Mouse (Mus musculus) ES-E14 (cell line): ENCODE results near the gene Tom1l2. TPM values are rescaled to one million over a fixed set of nuclear protein-coding genes. Genes with fewer than 3 reads are reported as not detected.

Experiments
- DNase-seq: peaks from one replicate; pipeline ENCODE4 v3.0.0-alpha.2; 2013; ENCODE audit warnings: low read depth, low spot score
- H3K27ac ChIP-seq: 2 replicates; pipeline ENCODE4 v1.5.1; 2012; ENCODE audit warnings: low read depth, mild to moderate bottlenecking, low read length, moderate library complexity, mixed read lengths; ENCODE audit not compliant: poor library complexity, insufficient read depth, severe bottlenecking
- H3K36me3 ChIP-seq: 2 replicates; pipeline ENCODE4 v1.6.1; 2012; ENCODE audit warnings: mild to moderate bottlenecking, low read length, moderate library complexity, mixed read lengths; ENCODE audit not compliant: control insufficient read depth, poor library complexity, insufficient read depth, severe bottlenecking
- H3K4me1 ChIP-seq, 2 experiments: fragments of 150-350 bp in 1 of 2; sonication (generic) in 1 of 2; 2 replicates each; pipeline ENCODE4 v1.6.1; 2012; ENCODE audit warnings: low read length in 2 of 2, mild to moderate bottlenecking in 1 of 2, mixed read lengths in 1 of 2; ENCODE audit not compliant: control insufficient read depth in 2 of 2, insufficient read depth in 2 of 2, poor library complexity in 1 of 2
- H3K4me3 ChIP-seq, 2 experiments: fragments of 150-350 bp in 1 of 2; sonication (generic) in 1 of 2; 2 replicates each; pipeline ENCODE4 v1.5.1; 2012; ENCODE audit warnings: low read length in 2 of 2, low read depth in 1 of 2, mild to moderate bottlenecking in 1 of 2, mixed read lengths in 1 of 2; ENCODE audit not compliant: insufficient read depth in 1 of 2, poor library complexity in 1 of 2, severe bottlenecking in 1 of 2
- H3K9ac ChIP-seq: 2 replicates; pipeline ENCODE4 v1.6.1; 2012; ENCODE audit warnings: low read depth, mild to moderate bottlenecking, low read length, mixed read lengths; ENCODE audit not compliant: poor library complexity, insufficient read depth, severe bottlenecking
- H3K9me3 ChIP-seq: fragments of 150-350 bp; sonication (generic); 2 replicates; pipeline ENCODE4 v1.6.1; 2012; ENCODE audit warnings: low read depth, mild to moderate bottlenecking, low read length; ENCODE audit not compliant: control insufficient read depth, insufficient read depth
- CHD2 ChIP-seq: IDR thresholded peaks from 2 replicates; pipeline ENCODE4 v1.6.1; 2014; ENCODE audit warnings: mild to moderate bottlenecking, low read depth, low read length, inconsistent platforms
- HCFC1 ChIP-seq: IDR thresholded peaks from 2 replicates; pipeline ENCODE4 v1.6.1; 2012; ENCODE audit warnings: low read length, inconsistent platforms, borderline replicate concordance; ENCODE audit not compliant: insufficient read depth
- MAFK ChIP-seq: IDR thresholded peaks from 2 replicates; pipeline ENCODE4 v1.6.1; 2014; ENCODE audit warnings: mild to moderate bottlenecking, low read depth, low read length, inconsistent platforms; ENCODE audit not compliant: insufficient read depth
- ZC3H11A ChIP-seq: IDR thresholded peaks from 2 replicates; pipeline ENCODE4 v1.6.1; 2012; ENCODE audit warnings: low read depth, mild to moderate bottlenecking, inconsistent platforms, low read length, borderline replicate concordance
- ZNF384 ChIP-seq: IDR thresholded peaks from 2 replicates; pipeline ENCODE4 v1.6.1; 2012; ENCODE audit warnings: low read depth, low read length, inconsistent platforms
- in situ Hi-C, 2 experiments: fragments of 600-800 bp; cut with MboI; formaldehyde crosslinking; loops; one replicate each; pipeline ENCODE4 v1.15.1; 2025; ENCODE audit warnings: low sequenced_read_pairs in 2 of 2, inconsistent platforms in 1 of 2; ENCODE audit not compliant: unreplicated experiment in 2 of 2
- total RNA-seq: library from RNA; depleted of rRNA; stranded (reverse); fragments of 300-350 nt; gene quantifications from 2 replicates; pipeline ENCODE4 v1.2.3, GENCODE M21; 2012; rRNA removed

The Tom1l2 gene
- total RNA-seq, 1 experiment = 10.4 TPM

- no peak overlapping the region for H3K9ac ChIP-seq
- peaks cover 11 to 31% of the 10 kb centered on the region in 2 experiments; a peak in 3 of 4 replicates for H3K4me1 ChIP-seq
- no peak overlapping the region for H3K4me3 ChIP-seq
- H3K36me3 ChIP-seq = peaks cover 7% of the 10 kb centered on the region; the same call in 1 of the 2 replicates
- DNase-seq = no peak
- no peak overlapping the region for H3K27ac ChIP-seq
- TF ChIP-seq HCFC1 (no peak), ZC3H11A (no peak), ZNF384 (no peak), CHD2 (no peak), MAFK (no peak)
- no peaks in the 10 kb centered on the region for H3K9me3 ChIP-seq
- in situ Hi-C loops = no loop called here
These were observed 174.2 kb downstream of the Tom1l2 start for GRCm38 (mm10) chr11:60178506-60178905.

GRCm38 (mm10) chr11:60178005-60178404, 174.7 kb downstream of the Tom1l2 start:
- peaks cover 7% of the 10 kb centered on the region; the same call in 1 of the 2 replicates for H3K36me3 ChIP-seq
- H3K9ac ChIP-seq = peak overlapping the region; percentile 2; the same call in 1 of the 2 replicates
- DNase-seq = no peak
- peak overlapping the region in 1 of 2 experiments; percentile 78; a peak in 1 of 4 replicates for H3K4me3 ChIP-seq
- in situ Hi-C loops = no loop called here
- TF ChIP-seq ZNF384 (no peak), ZC3H11A (no peak), CHD2 (no peak), MAFK (no peak), HCFC1 (no peak)
- H3K9me3 ChIP-seq = no peaks in the 10 kb centered on the region
- H3K27ac ChIP-seq = no peak overlapping the region
- H3K4me1 ChIP-seq = peaks cover 11 to 28% of the 10 kb centered on the region in 2 experiments; a peak in 3 of 4 replicates

- TF ChIP-seq MAFK (no peak), HCFC1 (no peak), ZNF384 (no peak), CHD2 (no peak), ZC3H11A (no peak)
- in situ Hi-C loops = no loop called here
- H3K9ac ChIP-seq = peak overlapping the region; percentile 57; the same call in 1 of the 2 replicates
- DNase-seq = no peak
- H3K9me3 ChIP-seq = no peaks in the 10 kb centered on the region
- peak overlapping the region; percentile 94 for H3K27ac ChIP-seq
- H3K36me3 ChIP-seq = peaks cover 7% of the 10 kb centered on the region; the same call in 1 of the 2 replicates
- H3K4me1 ChIP-seq = peaks cover 6 to 20% of the 10 kb centered on the region in 2 experiments; a peak in 3 of 4 replicates
- H3K4me3 ChIP-seq = peak overlapping the region; percentile 78 to 86
These were observed 175.6 kb downstream of the Tom1l2 start for GRCm38 (mm10) chr11:60176975-60177657.

Other genes with a start within 250 kb of the Tom1l2 start
- gene Rai1, start 247.9 kb downstream of the Tom1l2 start, total RNA-seq = 15.5 and 21.0 TPM in 2 replicates
- 136 and 236 TPM in 2 replicates for gene Srebf1, start 130.3 kb downstream of the Tom1l2 start, total RNA-seq
- gene Drc3, start 424 bp upstream of the Tom1l2 start, total RNA-seq = 1.9 and 2.0 TPM in 2 replicates
- 19.6 and 19.7 TPM in 2 replicates for gene Gid4, start 64.2 kb upstream of the Tom1l2 start, total RNA-seq
- 32.5 and 34.3 TPM in 2 replicates for gene Atpaf2, start 65.6 kb upstream of the Tom1l2 start, total RNA-seq
- gene Drg2, start 101.7 kb upstream of the Tom1l2 start, total RNA-seq = 84.4 and 96.7 TPM in 2 replicates
- 0.31 and 0.42 TPM in 2 replicates for gene Myo15, start 116.4 kb upstream of the Tom1l2 start, total RNA-seq
- 23.4 and 27.6 TPM in 2 replicates for gene Alkbh5, start 183.5 kb upstream of the Tom1l2 start, total RNA-seq